Mouse (Mus musculus) naive thymus-derived CD4-positive, alpha-beta T cell, adult 2 months (primary cell): ENCODE data around the gene Evl.

Experiments
- DNase-seq: peaks from one replicate; pipeline ENCODE4 v3.0.0-alpha.2; 2011; ENCODE audit warnings: low read depth

Gene Evl

DNA sequence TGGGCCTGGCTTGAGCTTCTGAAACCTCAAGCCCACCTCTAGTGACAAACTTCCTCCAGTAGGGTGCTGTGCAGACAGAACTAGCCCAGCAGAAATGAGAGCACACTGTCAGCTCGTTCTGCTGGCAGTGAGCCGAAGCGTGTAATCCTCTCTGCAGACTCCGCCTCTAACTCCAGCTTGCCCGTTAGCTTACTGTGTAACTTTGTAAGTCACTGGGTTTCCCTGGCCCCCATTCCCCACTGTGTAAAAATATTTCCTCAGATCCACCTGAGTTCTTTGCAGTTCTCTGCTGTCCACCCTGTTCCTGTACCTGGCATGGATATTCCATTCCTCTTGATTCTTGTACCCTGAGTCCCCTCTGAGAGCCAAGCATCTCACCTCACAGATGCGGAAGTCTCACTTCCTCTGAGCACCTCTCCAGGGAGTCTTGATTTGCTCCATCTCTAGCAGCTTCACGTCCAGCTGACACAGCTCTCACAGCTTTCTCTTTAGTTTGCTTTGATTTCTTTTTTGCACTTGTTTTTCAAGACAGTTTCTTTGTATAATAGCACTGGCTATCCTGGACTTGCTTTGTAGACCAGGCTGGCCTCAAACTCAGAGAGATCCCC is 96.6 kb downstream of the Evl start:
- DNase-seq: peak; percentile 59

DNA sequence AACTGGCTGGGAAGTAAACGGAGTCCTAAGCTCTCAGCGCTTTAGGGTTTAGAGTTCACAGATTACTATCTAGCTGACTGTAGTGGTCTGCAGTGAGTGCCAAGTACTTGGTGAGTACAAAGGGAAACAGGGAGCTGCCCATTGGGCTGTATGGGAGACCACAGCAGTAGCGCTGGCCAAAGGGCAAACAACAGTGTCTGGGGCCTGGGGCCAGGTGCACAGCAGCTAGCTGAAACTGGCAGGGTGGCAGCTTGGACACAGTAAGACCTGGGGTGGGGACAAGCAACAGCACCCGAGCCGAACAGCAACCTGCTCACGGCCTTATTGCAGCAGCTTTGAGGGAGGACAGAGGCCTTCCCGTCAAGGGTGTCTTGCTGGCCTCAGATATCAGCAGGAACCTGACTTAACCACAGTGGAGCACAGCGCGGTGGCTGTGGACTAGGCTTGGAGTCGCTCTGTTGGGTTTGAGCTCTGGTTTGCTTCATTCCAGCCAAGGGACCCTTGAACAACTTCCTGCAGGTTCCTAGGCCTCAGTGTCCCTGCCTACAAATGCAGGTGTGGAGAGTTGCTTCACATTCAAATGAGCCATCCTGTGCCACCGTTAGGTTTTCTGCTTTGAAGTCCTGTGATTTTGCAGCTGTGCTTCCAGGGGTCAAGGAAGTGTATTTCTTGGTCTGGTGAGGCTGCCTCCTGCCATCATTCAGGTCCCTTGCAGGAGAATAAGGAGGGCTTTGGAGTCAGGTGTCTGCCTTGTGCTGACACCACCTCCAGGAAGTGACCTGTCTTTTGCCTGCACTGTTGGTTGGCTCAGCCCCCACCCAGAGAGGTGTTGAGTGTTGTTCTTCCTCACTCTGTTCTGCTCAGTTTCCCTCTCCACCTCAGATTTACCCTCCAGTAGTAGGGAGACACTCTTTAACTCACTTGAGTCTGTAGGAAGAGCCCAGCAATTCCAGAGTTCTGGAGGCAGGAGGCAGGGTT is 99.1 kb downstream of the Evl start:
- DNase-seq: peak; percentile 44

DNA sequence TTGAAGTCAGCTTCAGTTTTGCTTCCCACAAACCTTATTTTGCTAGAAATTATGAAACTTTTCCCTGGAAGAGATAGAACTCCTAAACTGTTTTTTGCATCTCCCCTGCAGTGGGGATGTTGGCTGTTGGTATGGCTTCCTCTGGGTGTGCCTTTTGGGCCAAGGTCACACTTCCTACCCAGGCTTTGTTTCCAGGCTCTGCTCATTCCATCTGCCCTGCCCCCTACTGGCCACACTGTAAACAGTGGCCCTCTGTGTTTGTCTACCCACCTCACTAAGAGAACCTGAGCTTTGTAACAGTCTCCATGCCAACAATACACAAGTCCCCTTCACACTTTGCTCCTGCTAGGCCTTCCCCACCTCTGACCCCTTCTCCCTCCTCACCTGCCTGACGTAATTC is 102.8 kb downstream of the Evl start:
- peak; percentile 77 for DNase-seq

DNA sequence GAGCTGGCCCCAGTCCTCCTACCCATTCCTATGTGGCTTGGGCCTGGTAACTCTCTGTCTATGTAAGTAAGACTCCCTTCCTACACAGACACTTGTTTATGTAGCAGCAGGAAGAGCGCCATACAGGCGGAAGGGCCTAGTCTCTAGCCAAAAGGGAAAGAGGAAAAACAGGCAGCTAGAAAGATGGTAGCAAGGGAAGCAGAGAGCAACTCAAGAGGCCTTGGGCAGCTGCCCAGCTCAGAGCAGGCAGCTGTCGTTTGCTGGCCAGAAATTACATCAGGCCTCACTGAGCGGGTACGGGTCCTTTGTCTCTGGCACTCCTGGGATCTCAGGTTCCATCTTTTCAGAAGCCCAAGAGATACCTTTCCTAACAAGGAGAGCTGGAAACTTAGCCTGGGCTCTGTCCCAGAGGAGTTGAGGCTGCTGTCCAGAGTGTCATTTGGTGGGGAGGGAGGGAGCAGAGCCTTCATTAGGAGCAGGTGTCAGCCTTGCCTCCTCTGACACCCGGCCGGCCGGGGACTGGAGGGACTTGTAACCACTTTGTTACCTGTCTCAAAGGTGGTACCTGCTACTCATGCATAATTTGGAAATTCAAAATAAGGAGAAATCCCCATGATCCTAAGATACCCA is 114.2 kb downstream of the Evl start:
- no peak for DNase-seq

DNA sequence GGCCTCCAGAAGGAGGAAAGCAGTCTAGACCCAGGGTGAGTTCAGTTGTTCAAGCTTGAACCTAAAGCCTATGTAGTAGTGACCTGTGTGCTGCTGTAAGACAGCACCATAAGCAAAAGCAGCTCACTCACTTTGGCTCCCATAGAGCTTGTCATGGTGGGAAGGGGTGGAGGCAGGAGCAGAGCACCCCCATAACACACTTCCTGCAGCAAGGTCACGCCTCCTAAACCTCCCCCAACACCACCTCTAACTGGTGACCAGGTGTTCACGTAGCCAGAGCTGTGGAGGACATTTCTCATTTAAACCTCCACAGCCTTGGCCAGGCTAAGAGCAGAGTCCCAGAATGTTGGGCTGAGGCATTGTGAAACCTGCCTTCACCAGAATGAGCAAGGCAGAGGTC is 117.0 kb downstream of the Evl start:
- no peak for DNase-seq

DNA sequence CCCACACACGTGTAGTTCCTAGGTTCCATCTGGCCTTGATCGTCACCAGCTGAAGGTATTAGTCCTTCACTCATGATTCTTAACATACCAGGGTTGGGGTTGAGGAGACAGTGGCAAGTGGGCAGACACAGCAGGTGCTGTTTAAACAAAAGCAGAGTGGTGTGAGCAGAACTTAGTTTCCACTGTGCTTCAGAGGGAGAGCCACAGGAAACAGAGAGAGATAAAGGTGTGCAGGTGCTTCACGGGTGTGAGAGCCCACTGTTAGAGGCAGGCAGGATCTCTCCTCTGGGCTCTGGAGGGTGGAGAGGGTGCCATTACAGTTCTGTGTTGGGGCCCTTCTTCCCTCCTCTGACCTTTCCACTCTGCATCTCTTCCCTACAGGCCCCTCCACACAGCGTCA is 118.4 kb downstream of the Evl start:
- no peak for DNase-seq

DNA sequence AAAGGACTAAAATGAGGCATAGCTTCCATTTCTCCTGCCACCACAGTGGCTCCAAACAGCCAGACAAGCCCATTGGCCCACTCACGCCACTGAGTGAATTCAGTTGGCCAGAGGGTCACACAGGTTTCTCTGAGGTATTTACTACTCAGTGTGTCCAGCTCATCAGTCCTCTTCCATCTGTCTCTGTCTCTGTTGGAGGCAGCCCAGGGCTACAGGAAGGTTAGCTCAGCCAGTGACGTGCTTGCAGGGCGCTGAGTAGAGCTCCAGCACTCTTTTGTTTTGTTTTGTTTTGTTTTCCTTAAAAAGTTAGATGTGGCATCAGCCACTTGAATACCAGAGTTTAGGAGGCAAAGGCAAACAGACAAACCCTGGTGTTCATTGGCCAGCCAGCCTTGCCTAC is 119.0 kb downstream of the Evl start:
- no peak for DNase-seq

DNA sequence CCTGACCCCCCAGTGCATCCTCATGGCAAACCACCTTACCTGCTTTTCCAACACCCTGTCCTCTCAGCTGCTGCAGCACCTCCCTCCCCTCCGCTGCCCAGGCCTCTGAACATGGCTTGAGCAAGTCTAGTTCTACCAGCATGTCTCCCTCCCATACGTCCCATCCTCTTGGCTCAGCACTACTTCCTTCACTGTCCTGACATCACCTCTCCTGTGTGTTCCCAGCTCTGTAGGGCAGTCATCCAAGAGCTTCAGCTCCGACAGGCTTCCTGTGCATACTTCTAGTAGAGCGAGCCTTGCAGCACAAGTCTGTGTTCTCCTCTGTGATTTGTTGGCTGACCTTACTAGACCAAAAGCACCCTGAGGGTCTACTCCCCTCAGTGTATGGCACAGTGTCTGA is 120.0 kb downstream of the Evl start:
- no peak for DNase-seq

DNA sequence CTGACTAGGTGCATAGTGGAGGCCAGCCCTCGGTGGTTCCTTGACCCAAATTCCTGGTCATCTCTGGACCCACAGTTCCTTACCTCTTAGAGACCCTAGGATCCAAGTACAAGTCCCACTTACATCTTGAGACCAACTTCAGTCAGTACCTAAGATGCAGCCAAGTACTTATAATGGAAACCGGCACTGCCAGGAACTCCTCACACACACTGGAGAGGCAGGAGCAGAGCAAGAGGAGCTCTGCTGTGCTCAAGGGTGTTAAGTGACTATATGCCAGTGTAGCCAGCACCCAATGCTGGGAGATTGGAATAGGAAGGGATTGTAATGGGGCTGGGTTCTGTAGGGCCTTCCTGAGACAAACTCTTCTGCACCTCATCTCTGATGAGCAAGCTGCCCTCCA is 120.4 kb downstream of the Evl start:
- DNase-seq: no peak

DNA sequence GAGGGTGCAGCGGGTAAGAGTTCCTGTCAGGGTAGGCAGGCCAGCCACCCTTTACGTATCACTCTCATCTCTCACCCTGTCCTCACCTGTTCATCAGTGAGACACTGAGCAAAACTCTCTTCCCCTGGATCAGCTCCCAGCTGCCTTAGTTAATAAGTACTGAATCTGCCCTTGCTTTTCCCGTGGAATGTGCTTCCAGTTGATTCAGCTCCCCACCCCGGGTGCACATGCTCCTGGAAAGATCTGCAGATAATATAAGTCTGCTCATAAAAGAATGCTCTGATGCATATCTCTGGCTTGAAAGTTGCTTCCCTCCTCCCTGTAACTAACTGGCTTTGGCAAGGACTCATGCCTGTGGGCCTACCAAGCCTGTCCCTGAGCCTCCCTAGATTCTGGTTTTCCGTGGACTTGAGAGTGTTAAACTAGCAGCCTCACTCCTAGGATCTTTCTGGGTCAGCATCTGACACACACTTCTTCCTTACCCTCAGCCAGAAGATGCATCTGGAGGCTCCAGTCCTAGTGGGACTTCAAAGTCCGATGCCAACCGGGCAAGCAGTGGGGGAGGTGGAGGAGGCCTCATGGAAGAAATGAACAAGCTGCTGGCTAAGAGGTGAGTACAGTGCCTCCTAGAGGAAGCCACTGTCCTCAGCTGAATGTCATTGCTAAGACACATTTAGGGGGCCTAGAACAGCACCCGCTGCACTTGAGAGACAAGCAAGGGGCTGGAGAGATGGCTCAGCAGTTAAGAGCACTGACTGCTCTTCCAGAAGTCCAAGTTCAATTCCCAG is 121.3 kb downstream of the Evl start:
- DNase-seq: no peak

DNA sequence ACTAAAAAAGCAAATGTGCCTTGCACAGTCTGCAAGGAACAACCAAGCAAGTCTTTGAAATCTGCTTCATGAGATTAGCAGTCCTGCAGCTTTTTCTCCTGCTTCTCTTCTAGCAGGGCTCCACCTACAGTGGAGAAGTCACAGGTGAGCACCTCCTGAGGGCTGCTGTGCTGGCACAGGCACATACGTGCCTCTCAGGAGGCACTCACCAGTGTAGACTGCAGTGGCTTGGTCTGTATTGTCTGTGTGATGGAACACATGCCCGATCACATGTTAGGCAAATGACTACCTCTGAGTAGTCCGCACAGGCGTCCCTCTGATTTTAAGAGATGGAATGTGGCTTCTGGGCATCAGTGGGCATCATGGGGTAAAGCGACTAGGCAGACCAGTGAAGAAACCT is 122.6 kb downstream of the Evl start:
- no peak for DNase-seq

DNA sequence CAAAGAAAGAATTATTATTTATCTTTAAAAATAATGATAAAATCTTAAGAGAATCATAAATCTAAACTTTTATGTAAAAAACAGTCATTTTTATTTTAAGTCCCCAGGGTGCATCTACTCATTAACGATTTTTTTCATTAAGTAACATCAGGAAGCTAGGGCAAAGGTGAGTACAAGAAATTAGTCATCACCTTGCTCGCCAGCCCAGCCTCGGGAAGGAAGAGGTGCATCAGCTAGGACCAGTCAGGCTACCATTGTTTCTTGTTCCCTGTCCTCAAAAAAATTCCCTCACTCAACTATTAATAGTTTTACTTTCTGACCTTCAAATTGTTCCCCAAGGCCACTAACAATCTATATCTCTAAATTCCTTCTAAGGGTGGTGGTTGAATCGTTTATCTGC is 123.8 kb downstream of the Evl start:
- no peak for DNase-seq

DNA sequence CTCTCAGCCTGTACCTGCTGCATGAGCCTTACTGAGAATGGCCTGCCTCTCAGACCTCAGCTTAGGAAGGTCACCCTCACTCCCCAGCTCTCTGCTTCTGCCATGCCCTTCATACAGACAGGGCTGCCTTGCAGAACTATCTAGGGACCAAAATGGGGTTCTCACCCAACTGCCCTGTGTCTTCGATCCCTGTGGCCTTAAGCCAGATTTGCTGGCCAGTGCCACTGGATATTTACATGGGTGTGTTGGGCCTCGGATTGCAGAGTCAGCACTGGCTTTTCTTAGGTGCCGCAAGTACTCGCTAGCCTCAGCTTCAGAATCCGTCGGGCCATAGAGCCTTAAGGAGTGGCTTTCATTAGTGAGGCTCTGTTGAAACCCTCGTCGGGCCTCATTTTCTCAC is 126.3 kb downstream of the Evl start:
- DNase-seq: no peak

DNA sequence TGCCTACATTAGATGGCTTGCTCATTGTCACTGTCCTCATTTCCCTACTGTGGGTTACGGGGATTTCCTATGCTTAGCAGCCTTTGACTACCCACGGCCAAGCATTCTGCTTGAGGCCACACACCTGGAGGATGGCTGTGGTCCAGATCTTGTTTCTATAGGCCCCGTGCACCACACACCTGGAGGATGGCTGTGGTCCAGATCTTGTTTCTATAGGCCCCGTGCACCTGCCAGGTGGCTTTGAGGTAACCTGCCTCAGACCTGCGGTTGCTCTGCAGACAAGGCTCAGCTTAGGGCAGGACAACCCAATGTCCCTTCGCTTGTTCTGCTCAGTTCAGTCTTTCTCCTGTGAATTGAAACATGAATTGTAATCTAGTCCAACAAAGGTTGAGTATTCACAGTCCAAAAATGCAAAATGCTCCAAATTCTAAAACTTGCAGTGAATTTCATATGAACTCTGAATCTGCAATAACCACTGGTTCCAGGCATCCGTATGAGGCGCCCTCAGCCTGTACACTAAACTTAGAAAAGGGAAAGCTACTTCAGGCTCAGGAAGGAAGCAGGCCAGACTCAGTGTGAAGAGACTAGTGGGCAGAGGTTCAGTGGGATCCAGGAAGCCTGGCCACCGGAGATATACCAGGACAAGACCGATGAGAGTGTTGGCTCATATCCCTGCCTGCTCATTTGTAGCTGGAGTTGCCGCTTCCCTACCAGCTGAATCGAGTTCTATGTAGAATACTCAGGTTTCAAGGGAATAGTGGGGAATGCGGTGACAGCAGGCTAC is 127.9 kb downstream of the Evl start:
- no peak for DNase-seq

DNA sequence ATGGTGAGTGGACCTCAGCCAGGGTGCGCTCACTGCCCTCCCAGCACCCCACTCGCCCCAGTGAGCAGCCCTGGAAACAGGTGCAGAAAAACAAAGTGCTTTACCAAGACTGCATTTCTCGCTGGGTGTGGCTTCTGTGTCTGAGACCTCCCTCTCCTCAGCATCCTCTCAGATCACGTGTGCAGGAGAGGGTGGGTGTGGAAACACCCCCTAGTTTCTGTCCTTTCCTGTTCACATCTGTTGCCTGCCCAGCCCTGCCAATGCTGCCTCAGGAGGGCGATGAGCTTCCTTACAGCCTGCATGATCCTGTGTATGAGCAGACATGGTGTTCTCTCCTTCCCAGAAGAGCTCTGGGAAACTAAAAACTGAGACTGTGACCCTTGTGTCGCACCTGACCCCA is 131.9 kb downstream of the Evl start:
- DNase-seq: no peak

DNA sequence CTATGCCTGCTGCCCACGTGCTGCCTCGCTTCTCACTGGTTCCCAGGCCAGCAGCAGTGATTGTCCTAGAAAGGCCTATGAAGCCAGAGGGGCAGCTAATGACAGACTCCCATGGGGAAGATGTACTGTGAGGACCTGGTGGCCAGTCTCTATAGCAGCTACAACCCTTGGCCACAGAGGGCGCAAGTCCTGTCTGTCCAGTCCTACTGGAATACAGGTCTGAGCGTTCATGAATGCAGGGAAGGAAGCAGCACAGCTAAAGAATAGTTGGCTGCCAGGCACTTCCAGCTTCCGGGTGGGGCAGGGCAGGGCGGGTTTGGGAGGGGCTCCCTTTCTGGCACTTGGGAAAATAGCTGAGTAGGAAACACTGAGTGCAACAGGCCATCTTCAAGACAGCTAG is 132.4 kb downstream of the Evl start:
- DNase-seq: no peak

DNA sequence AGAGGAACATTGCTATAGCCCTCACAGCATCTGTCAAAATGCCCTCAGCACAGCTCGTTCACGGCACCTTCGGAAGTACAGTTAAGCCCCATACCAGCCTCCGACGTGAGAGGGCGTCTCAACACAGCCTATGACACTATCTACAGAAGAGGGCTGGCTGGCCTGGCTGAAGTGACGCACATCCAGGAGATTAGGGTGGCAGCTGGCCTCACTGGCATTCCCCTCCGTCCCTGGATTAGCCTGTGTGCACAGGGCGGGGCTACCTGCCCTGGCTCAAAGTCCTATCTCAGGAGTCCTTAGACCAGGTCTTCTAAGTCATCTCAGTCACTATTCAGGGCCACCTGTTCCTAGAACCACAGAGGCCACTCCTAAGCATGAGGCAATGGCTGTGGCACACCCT is 134.6 kb downstream of the Evl start:
- no peak for DNase-seq

DNA sequence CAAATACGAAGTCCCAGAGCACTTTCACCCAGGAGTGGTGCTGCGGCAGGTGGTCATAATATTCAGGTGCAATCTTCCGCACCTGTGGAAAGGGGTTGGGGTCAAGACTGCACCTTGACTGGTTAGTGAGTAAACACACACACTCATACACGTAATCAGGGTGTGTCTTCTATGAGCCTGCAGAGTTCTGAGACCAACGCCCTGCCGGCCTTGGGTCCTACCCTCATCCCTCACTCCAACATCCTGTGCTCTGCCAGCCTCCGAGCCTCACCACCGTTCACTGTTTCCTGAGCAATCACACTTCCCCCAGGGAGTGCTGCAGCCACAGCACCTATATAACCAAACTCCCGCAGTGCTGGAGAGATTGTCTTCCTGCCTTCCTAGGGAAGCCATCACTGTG is 136.0 kb downstream of the Evl start:
- DNase-seq: peak; percentile 7

DNA sequence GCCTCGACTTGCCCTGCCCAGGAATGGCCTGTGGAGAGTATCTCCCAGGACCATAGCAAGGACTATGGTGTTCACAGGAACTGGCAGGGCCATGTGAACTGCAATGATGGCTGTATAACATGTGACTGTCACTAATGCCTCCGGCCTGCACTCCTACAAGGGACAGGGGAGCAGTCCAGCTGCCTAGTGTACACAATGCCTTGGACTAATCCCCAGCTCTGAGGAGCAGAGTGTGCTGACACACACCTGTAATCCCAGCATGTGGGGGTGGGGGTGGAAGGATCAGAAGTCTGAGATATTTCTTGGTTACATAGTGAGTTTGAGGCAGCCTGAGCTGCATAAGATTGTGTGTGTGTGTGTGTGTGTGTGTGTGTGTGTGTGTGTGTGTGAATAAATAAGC is 139.1 kb downstream of the Evl start:
- no peak for DNase-seq

DNA sequence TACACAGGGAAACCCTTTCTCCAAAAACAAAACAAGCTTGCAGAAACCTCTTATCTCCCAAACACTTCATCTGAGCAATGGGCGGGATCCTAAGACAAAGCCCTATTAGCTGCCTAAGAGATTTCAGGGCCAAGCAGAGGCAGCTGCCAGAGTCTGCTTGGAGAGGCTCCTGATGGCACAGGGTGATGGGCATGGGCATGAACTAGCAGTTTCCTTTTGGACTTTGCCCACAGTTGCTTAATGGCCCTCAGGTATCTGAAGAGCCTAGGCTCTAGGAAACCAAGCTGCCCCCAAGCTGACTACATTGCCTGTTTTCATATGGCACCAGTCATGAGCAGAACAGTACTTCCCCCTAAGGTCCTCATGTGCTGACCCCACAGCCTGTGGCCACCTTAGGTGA is 139.7 kb downstream of the Evl start:
- DNase-seq: no peak

DNA sequence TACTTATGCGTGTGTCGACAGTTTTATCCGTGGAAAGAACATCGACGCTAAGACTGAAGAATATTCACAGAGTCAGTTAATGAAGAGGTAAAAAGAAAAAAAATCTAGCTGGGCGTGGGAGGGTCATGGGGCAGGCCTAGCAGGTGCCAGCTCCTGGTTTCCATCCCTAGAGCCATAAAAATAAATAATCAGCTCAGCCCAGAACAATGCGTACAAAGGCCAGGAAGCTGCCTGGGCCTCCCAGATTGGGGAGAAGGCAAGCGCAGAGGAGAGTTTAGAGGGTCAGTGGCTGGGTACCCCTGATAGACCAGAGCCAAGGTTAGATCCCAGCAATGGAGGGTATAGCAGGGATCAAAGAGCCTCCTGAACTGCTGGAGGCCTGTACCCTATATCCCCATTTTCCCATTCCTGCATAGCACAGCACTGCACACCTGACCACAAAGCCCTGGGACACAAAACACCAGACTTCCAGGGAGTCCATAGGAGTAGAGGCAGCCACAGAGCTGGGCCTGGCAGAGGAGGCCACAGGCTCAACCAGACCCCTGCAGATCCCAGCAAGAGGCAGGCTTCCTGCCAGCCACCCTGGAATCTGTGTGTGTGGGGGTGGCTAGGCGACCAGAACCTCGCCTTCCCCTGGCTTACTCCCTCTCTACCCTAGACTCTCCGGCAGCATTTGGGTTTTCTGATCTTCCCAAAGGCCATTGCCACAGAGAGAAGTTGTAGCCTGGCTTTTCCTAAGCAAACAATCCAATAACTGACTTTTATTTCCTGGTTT is 144.4 kb downstream of the Evl start:
- no peak for DNase-seq
